Mouse (Mus musculus): ENCODE data around the gene Crbn.
A peak's percentile ranks its signal among the peaks of the same experiment; 100 is the strongest.

The Crbn gene

DNA sequence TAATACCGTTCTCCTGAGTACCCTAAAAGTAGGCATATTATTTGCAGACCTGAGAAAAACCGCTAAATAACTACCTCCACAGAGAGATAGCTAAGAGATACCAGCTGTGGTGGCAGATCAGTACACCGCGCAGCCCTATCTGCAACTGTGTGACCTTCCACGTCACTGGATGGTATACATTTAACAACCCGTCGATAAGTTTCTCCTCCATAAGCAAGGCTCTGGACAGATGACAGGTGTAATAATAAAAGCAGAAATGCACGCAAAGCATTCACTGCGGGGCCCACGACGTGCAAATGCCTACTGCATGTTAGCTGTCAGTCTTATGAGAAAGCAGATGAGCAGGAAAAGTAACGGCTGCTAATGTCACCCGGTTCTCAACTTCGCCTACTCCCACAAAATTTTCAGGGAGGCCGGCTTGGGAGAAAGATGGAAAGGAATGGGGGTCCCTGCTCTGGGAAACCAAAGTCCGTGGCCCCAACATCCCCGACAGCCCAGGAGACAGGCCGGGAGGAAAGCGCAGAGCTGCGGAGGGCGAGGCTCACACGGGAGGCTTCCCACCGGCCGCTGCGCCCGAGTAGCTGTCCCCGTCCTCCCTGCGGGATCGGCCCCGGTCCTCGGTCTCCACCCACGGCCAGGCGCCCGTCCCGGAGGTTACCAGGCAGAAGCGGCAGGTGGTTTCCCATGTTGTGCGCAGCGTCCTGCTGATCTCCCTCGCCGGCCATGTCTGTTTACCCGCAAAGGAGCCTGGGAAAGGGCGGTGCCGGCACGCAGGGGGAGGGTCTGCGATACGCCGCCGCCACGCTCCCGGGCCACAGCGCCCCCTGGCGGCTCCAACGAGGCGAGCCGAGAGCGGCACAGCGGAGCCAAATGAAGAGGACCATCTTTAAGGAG, at the start of gene Crbn:
TSS of gene Crbn (minus strand) at position 745 of the 894 bp plus-strand sequence.
- peak; percentile 93 for DNase-seq (ENCODE audit: low read depth, low spot score)

DNA sequence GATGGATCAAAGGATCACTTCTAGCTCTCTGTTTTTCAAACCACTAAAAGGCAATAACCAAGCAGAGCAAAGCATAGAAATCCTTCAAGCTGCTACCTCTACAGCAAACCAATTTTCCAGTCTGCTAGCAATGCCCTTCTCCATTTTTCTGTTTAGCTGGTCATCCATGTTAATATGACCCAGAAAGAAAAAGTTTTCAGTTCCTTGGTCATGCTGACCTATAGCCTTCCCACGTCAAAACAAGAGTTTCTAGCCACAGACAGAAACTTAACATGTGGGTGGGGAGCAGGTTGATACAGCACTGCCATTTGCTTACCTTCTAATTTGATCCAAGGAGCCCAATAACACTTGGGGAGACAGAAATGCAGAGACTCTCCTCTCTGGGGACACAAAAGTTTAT, 40.3 kb upstream of the Crbn start:
- no peak for DNase-seq (ENCODE audit: low read depth, low spot score)

DNA sequence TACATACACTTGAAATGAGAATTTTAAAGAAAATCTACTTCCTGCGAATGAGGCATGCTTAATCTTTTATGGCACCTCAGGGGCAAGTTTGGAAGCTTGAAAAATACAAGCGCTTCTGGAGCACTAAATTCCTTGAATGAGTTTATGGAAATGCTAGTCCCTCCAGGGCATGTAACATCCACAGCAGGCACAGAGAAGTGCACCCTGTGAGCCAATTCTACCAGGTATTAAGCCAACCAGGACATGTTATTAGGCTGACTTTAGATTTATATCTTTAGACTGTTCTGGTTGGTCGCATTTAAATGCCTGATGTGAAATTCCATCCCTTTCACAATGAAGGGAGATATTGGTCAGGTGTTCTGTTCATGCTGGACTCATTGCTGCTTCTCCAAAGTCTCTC, 38.2 kb upstream of the Crbn start:
- DNase-seq (ENCODE audit: low read depth, low spot score) = no peak

DNA sequence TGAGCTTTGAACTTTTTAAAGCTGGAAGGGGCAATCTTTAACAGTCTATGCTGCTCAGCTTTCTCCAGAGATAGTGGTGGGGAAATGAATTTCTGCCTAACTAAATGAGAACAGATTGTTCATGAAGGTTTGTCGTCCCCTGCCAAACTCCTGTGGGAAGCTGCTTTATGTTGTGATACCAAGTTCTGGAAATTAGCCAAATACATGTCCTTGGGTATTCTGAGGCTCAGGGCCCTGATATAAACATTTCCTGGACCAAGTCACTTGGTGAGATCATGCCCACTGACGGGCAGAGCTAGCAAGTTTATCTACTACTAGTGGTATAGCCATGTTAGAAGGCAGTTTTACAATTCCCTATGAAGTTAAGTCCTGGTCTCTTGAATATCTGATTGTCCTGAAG, 35.4 kb upstream of the Crbn start:
- no peak for DNase-seq (ENCODE audit: low read depth, low spot score)

DNA sequence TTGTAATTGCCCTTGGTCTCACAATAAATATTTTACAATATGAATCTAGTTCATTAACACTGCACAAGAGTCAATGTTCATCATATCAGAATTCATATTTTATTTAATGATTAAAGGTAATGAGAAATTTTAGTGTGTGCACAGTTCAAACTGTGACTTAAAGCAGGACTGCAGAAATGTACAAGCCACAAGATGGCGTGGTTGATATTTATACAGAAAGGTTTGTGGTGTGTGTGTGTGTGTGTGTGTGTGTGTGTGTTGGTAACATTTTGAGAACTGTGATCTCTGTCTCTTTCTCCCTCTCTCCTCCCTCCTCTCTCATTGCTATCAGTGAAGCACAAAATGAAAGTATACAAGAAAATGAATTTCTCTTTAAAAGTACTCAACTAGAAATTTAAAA, 22.5 kb upstream of the Crbn start:
- DNase-seq (ENCODE audit: low read depth, low spot score) = no peak

DNA sequence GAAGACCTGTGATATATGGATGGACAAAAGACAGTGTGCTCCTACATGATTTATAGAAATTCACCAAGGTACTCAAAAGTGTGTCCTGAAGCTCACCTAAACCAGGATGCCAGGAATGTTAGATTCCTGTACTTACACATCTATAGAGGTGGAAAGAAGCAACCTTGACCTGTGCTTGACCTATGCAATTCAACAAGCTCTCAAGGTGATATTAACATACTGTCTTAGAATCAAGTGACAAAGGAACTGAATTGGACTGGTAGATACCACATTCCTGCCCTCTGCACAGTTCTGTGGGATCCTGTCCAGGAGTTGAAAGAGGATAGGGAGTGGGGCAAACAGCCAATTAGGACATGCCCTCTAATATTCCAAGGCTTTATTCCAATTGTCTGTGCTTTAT, 20.7 kb upstream of the Crbn start:
- DNase-seq (ENCODE audit: low read depth, low spot score) = no peak

DNA sequence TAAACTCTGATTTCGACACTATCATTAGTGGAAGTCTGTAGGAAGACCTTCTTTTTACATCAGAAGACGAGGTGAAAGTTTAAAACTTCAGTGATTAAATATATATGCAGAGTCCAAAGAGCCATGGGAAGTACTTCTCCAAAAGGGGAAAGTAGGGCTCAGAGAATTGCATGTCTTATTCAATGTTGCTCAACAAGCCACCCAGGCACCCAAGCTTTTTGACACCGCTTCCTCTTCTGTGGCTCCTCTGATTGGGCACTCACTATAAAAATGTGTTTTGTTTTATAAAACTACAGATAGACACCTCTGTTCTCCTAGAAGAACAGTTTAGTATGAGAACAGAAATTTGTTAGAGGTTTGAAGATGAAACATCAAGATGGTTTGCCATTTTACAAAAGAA, 20.0 kb upstream of the Crbn start:
- DNase-seq (ENCODE audit: low read depth, low spot score) = no peak

DNA sequence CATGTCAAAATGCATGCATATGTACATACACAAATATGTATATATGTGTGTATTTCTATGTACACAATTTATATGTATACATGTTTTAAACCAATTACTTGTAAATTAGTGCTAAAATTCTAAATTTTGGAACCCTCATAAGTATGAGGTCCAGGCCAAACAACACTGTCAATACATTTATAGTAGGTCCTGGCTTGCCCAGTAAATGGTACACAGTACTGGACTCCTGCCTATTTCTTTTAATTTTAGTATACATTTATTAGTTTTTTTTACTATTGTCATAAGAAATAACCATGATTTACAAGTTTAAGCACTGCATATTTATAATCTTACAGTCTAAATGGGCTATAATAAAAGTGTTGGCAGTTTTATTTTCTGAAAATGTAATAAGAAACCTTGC, 19.4 kb upstream of the Crbn start:
- no peak for DNase-seq (ENCODE audit: low read depth, low spot score)

DNA sequence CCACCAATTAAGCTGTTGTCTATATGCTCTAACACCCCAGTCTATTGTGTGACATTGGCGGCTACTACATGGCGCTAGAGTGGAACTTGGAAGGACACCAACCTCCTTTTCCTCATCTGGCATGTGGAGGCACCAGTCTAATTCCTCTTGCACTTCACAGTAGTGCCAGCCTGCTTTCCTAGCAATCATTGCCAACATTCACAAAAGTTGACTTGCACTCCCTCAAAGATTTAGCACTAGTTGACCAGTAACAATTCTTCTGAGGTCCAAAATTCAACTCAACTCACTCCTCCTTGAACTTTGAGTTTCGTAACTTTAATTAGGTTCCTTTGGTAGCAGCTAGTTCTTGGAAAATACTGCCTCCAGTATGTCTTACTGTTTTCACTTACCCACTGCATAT, 10.8 kb upstream of the Crbn start:
- DNase-seq (ENCODE audit: low read depth, low spot score) = no peak

DNA sequence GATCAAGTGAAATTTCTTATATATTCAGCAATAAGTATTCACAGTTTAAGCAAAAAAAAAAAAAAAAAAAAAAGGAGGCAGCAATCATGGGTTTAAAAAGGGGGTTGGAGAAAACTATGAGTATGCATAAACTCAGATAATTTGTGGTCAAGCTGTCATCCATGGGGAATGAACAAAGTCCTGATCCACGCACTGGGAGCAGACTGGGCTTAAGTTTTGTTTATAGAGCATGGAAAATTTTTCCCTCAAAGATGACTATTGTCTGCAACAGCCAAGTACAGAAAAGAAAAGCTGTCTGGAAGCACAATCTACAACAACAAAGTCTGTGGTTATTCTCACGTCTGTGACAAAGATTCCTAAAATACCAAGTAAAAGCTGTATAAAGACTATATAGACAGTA, 9.3 kb upstream of the Crbn start:
- no peak for DNase-seq (ENCODE audit: low read depth, low spot score)

DNA sequence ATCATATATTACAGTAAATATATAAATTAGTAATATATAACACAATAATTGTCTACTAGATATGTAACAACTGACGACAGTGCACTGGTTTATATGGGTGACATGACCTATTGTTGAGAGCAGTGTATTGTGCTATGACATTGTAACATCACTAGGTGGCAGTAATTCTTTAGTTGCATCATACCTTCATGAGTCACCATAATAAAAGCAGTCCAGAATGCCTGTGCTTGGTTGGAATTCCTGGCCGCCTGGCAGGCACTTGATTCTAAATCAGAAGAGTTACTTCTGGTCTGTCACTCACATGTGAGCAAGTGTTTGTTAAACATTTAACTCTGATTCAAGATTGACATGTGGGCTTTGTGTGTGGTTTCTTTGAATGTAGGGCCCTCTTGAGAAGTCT, 5.0 kb upstream of the Crbn start:
- DNase-seq (ENCODE audit: low read depth, low spot score) = no peak

DNA sequence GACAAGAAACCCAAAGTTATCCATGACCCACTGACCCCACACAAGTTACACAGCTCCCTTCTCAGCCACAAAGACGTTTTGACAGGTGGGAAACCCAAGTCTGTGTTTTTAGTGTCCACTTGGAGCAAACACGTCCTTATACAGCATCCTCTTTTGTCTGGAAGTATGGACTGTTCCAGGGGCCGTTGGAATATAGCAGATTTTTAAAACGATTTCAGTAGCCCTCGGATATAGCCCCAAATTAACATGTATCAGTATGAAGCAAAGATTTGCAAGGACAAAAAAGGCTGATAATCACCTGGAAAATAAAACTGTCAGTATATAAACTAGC, 315 bp upstream of the Crbn start:
- DNase-seq (ENCODE audit: low read depth, low spot score) = no peak

DNA sequence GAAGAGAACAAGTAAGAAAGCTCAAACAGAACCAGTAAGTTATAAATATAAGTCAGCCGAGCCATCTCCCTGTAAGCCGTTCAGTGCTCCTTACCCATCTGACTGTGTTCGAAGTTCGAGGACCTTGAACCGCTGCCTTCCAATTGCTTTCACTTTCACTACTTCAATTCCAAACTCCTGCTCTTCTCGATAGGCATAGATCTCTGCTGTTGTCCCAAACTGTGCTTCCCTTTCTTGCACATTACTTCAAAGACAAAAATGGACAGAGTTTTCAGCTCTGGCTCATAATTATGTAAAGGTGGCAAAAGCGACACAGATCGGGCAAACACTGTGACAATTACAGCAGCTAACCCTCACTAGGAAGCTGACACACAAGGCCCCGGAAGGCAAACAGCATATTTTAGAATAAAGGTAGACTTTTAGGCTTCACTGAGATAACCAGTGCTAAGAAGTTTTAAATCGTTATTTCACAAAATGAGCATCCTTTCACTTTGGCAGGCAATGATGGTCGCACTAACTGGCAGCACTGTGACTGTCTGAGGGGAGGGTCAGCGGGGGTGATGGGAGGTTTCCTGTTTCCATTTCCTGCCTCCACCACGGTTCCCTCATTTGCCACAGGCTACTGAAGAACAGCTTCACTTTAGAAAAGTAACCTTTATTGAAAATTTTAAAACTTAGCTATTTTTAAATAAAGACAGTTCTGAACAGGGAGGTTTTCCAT, 5.6 kb downstream of the Crbn start:
- peak; percentile 80 for DNase-seq (ENCODE audit: low read depth, low spot score)

DNA sequence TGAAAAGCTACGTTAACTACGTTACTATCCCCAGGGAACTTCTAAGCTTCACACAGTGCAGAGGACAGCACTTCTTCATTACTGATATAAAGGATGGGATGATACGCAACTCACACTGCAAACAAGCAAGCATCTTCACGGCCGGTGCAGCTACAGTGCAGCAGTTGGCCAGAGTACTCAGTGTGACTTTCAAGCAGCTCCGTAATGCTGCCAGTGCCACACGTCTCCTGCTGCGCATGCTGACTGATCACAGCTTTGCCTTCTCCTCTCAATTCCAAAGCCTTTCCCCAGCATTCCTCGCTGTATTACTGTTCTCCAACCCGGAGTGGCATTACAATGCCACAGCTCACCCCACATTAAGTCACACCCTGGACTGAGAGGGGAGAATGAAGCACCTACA, 6.3 kb downstream of the Crbn start:
- DNase-seq (ENCODE audit: low read depth, low spot score) = peak; percentile 59

DNA sequence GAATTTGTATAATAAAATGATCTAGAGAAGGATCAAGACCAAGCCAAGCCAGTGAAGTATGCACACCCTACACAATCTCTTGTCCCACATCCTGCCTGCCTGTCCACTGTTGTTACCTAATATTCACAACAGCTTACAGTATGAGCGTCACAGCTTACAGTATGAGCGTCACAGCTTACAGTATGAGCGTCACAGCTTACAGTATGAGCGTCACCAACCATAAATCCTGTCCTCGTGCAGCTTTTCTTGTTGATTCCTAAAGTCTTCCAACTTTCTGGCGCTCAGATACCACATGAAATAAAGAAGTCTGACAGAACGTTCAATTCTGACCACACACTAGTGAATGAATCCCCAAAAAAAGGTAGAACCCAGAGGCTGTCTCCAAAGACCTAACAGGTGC, 6.8 kb downstream of the Crbn start:
- DNase-seq (ENCODE audit: low read depth, low spot score) = peak; percentile 82

DNA sequence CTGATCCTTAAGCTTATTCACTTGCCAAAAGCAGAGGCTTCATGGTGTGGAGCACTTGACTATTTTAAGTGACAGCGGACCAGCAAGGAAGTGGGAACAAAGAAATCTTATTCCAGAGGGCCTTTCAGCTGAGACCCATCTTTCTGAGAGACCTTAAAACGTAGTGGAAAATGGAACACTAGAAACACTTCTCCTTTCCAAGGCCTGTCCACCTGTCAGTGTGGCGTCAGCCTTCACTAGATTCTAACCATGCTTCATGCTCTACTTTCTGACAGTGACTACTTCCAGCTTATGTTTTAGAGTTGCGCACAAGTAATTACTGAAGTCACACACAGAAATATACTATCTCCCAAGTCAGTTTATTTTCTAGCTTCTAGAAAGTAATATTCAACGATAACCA, 7.4 kb downstream of the Crbn start:
- DNase-seq (ENCODE audit: low read depth, low spot score) = no peak

DNA sequence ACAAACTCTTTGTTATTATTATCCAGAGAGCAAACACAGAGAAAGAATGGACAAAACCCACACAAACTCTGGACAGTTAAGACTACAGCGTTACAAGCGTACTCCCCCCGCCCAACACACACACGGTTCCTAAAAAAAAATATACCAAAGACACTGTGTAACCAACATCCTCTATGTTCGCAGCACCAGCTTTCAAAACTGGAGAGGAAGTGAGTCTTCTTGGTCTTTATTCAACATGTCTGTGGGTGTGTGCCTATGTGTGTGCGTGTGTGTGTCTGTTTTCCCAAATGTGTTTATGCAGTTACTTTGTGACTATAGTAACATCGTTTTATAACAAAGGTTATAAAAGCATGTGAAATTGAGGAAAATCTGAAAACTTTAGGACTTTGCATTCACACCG, 8.4 kb downstream of the Crbn start:
- DNase-seq (ENCODE audit: low read depth, low spot score) = peak; percentile 76

DNA sequence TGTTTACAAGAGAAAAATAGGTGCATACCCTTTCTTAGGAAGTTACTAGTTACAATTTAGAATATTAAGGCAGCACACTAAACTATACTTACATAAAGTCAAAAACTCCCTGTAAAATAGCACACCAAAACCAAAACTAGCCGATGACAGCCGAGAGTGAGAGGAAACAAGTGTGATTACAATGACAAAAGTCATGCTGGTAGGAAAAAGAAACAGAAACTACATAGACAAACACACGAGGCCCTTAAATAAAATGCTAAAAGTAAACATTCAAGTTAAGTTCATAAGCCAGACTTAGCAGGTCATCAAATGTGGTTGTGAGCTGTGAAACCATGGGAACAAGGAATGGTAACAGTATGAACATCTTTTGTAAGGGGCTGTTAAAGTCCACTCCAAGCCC, 12.7 kb downstream of the Crbn start:
- peak; percentile 51 for DNase-seq (ENCODE audit: low read depth, low spot score)

DNA sequence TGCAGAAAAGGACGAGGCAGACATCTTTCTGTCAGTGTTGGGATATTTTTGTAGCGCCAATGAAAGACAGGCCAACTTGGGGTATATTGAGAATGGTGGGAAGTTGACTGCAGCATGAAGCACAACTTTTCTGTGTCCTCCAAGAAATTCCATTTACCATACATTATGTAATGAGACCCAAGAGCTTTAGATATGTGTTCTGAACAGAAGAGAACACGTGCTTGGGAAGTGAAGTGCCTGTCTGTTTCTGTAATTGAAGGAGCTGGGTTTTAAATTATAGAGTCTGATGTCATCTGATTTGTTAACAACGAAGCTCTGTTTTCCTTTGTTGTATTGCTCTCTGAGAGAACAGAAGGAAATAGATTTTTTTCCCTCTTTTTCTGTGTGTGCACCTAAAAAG, 29.8 kb downstream of the Crbn start:
- no peak for DNase-seq (ENCODE audit: low read depth, low spot score)

DNA sequence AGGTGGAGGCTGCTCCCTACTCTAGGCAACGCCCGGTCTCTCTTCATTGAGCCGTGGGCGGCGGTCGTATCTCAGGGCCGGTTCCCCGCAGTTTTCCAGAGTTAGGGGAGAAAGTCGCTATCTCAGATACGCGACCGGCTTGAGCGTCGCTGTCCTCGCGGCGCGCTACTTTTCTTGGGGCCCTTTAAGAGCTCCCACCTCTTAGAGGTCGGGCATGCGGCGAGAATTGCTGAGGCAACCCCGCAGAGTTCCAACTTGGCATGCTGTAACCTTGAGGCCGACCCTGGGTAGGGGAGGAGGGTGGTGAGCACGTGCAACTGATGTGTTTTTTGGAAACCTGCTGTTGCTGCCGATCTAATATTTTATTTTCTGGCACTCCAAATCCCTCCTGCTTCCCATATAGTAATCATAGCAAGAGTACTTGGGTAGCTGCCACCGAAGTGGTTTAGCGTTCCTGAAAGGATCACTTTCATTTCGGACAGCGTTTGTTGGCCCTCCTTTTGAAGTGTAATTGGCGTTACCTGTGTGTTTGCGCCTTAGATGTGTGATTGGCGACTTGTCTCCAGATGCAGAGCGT, 30.5 kb downstream of the Crbn start:
- DNase-seq (ENCODE audit: low read depth, low spot score) = peak; percentile 28

DNA sequence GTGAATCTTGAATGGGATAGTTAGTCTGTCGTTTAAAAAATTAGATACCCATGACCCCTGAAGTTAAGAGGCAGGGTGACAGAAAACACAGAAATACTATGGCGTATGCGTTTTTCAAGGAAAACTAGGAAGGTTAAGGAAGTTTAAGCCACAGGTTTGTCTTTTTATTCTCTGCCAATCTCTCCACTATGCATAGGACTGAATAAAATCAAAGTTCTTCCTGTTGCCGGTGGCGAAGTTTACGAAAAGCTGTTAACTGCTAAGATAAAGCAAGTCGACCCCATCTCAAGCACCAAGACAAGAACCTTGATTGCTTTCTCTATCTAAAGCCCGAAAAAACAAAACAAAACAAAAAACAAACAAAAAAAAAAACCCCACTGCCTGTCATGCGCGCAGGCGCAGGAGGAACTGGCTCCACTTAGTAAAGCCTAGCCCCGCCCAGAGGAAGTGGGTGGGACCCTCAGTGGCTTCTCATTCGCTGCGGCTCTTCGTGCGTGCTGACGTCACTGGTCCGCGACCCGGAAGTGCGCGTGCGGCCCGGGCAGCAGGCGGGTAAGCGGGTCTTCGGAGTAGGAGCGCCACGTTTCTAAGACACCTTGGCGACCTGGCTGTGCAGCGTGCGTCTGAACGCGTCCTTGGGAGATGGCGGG, 31.1 kb downstream of the Crbn start, which contains the start of gene Trnt1:
TSS of gene Trnt1 (plus strand) at position 481 of the 650 bp plus-strand sequence.
- DNase-seq (ENCODE audit: low read depth, low spot score) = peak; percentile 99

DNA sequence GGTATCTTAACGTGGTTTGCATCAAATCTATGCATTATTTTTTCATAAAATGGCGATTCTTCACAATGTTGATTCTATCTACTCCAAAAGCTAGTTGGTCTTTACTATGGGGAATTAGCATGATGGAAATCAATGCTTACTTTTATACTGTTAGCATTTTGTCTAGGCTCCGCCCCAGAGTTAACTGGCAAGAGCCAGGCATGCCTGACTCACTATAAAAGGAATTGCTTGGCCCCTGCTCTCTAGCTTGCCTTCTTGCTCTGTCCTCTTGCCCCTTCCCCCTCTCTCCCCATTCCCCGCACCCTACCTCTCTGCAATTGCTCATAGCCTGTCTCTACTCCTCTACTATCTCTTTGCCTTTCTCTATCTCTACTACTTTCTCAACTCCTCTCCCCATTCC, 33.1 kb downstream of the Crbn start:
- no peak for DNase-seq (ENCODE audit: low read depth, low spot score)

Measured in CD4-positive helper T cell, adult 2 months (primary cell).